Mouse (Mus musculus): ENCODE measurements around the gene AI661453.

DNA sequence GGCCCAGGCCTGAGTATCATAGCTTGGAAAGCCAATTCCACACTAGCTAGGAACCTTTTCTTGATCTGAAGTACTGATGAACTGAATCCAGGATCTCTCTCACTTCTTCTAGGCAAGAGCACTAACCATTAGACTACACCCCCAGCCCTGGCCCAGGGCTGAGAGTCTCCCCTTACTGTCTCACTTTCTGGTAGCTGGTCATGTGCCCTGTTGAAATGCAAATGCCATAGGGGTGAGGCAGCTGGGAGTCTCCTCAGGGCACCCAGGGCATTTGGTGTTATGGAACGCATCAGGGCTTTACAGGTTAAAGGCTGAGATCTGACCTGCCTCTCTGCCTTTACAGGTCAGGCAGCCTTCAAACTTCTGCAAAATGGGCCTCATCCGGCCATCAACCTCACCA lies 16.2 kb upstream of the AI661453 start:
- no peak for TF ChIP-seq NANOG (IDR thresholded peaks at IDR 0.05; ENCODE audit: borderline replicate concordance, low read length)
- TF ChIP-seq CTCF (conservative IDR thresholded peaks at IDR 0.05; ENCODE audit: low read length) = no peak
- TF ChIP-seq POU5F1 (IDR thresholded peaks at IDR 0.05; ENCODE audit: borderline replicate concordance, low read length) = no peak
